Comparison of ENCODE assay signal across 8 mouse cellular contexts in the genomic region with DNA sequence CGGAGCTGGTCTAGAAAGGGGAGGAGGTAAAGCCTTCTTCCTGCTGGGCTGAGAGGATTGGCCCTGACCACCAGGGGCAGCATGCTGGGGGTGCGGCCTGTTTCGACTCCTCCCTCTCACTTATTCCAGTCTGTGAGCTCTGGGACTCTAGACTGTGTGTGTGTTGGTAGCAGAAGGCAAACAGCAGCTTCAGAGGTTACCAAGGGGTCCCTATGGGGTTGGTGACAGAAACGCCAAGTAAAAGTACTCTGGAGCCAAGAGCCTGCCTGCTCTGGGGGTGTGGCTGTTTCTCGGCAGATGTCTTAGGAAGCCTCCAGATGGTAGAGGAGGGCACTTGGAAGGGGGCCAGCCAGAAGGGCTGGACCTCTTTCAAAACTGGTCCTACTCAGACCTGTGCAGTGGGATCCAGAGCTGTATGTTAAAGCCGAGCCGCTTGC. TPM values are rescaled to one million over a fixed set of nuclear protein-coding genes. Genes with fewer than 3 reads are reported as not detected.
DNase-seq lines count a peak whose midpoint lies in the region; ATAC-seq and TF ChIP-seq lines count a peak whose summit lies in the region.

No protein-coding gene starts in this region.

- peak; percentile 68 for TF ChIP-seq CTCF in lung, embryonic 14.5 days (IDR thresholded peaks at IDR 0.05; ENCODE audit: low read depth)
- peak; percentile 19; the same call in 1 of the 2 replicates for TF ChIP-seq CTCF in olfactory bulb, adult 2 months (IDR thresholded peaks at IDR 0.05; ENCODE audit: insufficient read depth, low read depth, low read length)

- no peak overlapping the region for H3K4me2 ChIP-seq in embryonic facial prominence, embryonic 12.5 days (replicated peaks)
- no peak overlapping the region for H3K4me2 ChIP-seq in hindbrain, embryonic 14.5 days (replicated peaks)
- peak overlapping the region; percentile 31 for H3K4me2 ChIP-seq in lung, embryonic 14.5 days

- H3K9ac ChIP-seq in embryonic facial prominence, embryonic 12.5 days = no peak overlapping the region
- H3K9ac ChIP-seq in hindbrain, embryonic 14.5 days = no peak overlapping the region
- no peak overlapping the region for H3K9ac ChIP-seq in lung, embryonic 14.5 days

- no peak for TF ChIP-seq POLR2A in olfactory bulb, adult 2 months (IDR thresholded peaks at IDR 0.05; ENCODE audit: insufficient read depth, low read depth, low read length)

- no peaks in the 10 kb centered on the region for H3K27me3 ChIP-seq in embryonic facial prominence, embryonic 12.5 days
- no peaks in the 10 kb centered on the region for H3K27me3 ChIP-seq in hindbrain, embryonic 14.5 days (ENCODE audit: control insufficient read depth, insufficient read depth, low read length)
- no peaks in the 10 kb centered on the region for H3K27me3 ChIP-seq in lung, embryonic 14.5 days (ENCODE audit: insufficient read depth, low read length)

- intact Hi-C loops in left cerebral cortex, postnatal 25 days (cut with DNase I) = no loop called here

- 45% methylated on average over 7 of the region's 7 CpGs for WGBS in embryonic facial prominence, embryonic 12.5 days
- WGBS in hindbrain, embryonic 14.5 days = 19% methylated on average over 6 of the region's 7 CpGs
- WGBS in lung, embryonic 14.5 days = 29% methylated on average over 7 of the region's 7 CpGs
- WGBS in olfactory bulb, adult 2 months = 33% methylated on average over 7 of the region's 7 CpGs

- H3K9me3 ChIP-seq in embryonic facial prominence, embryonic 12.5 days = no peaks in the 10 kb centered on the region
- H3K9me3 ChIP-seq in hindbrain, embryonic 14.5 days (ENCODE audit: control insufficient read depth, low read length) = no peaks in the 10 kb centered on the region
- no peaks in the 10 kb centered on the region for H3K9me3 ChIP-seq in lung, embryonic 14.5 days (ENCODE audit: low read depth, low read length)

- DNase-seq in cerebellum, adult 11-12 months = peak; percentile 21
- no peak for DNase-seq in cerebellum, adult 8-10 months
- peak; percentile 93 for DNase-seq in ES-CJ7 (ENCODE audit: low read depth, low spot score)
- peak; percentile 71 for DNase-seq in hindbrain, embryonic 14.5 days (ENCODE audit: low spot score)
- peak; percentile 78 for DNase-seq in lung, embryonic 14.5 days
- no peak for DNase-seq in left cerebral cortex, postnatal 25 days (ENCODE audit: low spot score in 2 of 2)

- no peak overlapping the region for H3K4me3 ChIP-seq in embryonic facial prominence, embryonic 12.5 days
- H3K4me3 ChIP-seq in hindbrain, embryonic 14.5 days (replicated peaks; ENCODE audit: low read length) = no peak overlapping the region
- no peak overlapping the region for H3K4me3 ChIP-seq in lung, embryonic 14.5 days (ENCODE audit: low read depth, low read length)
- no peak overlapping the region for H3K4me3 ChIP-seq in olfactory bulb, adult 2 months (ENCODE audit: insufficient read depth, low read depth, low read length)

- peaks cover 3% of the 10 kb centered on the region; the same call in 1 of the 2 replicates for H3K4me1 ChIP-seq in embryonic facial prominence, embryonic 12.5 days
- peaks cover 25% of the 10 kb centered on the region for H3K4me1 ChIP-seq in hindbrain, embryonic 14.5 days (replicated peaks; ENCODE audit: control insufficient read depth, insufficient read depth, low read length)
- no peaks in the 10 kb centered on the region for H3K4me1 ChIP-seq in lung, embryonic 14.5 days (ENCODE audit: insufficient read depth)
- H3K4me1 ChIP-seq in olfactory bulb, adult 2 months (ENCODE audit: control insufficient read depth, insufficient read depth, low read length) = peaks cover 26% of the 10 kb centered on the region

- peak; percentile 71; the same call in 1 of the 2 replicates for ATAC-seq in embryonic facial prominence, embryonic 12.5 days (ENCODE audit: insufficient number of reproducible peaks, insufficient read depth, low FRiP score, low TSS enrichment)
- peak; percentile 84 for ATAC-seq in hindbrain, embryonic 14.5 days (ENCODE audit: low FRiP score)
- peak; percentile 88 for ATAC-seq in lung, embryonic 14.5 days (ENCODE audit: insufficient read depth)

- H3K27ac ChIP-seq in embryonic facial prominence, embryonic 12.5 days = no peak overlapping the region
- no peak overlapping the region for H3K27ac ChIP-seq in hindbrain, embryonic 14.5 days
- no peak overlapping the region for H3K27ac ChIP-seq in lung, embryonic 14.5 days (ENCODE audit: low read depth)
- no peak overlapping the region for H3K27ac ChIP-seq in olfactory bulb, adult 2 months (ENCODE audit: insufficient read depth, low read depth, low read length)

- no peaks in the 10 kb centered on the region for H3K36me3 ChIP-seq in embryonic facial prominence, embryonic 12.5 days
- H3K36me3 ChIP-seq in hindbrain, embryonic 14.5 days (replicated peaks; ENCODE audit: control insufficient read depth, insufficient read depth) = no peaks in the 10 kb centered on the region
- no peaks in the 10 kb centered on the region for H3K36me3 ChIP-seq in lung, embryonic 14.5 days (ENCODE audit: insufficient read depth)

RNA-seq across cellular contexts. Expression of a gene that starts 15.3 kb away (rescaled TPM):
- polyA plus RNA-seq in embryonic facial prominence, embryonic 12.5 days (2016; fragmentation: Nextera tagmentation; extraction: Ambion mirVana) = 2.4 and 3.7 TPM in 2 replicates
- polyA plus RNA-seq in hindbrain, embryonic 14.5 days (2014; fragmentation: Nextera tagmentation; extraction: Ambion mirVana) = 2.2 and 3.6 TPM in 2 replicates
- polyA plus RNA-seq in lung, embryonic 14.5 days (2014; fragmentation: Nextera tagmentation; extraction: Ambion mirVana) = 4.7 and 5.4 TPM in 2 replicates
- not detected in 2 replicates for polyA plus RNA-seq in olfactory bulb, adult 2 months (2012; ENCODE audit: insufficient read depth, insufficient read length, low replicate concordance, missing spikeins)
- total RNA-seq in left cerebral cortex, postnatal 25 days (2021) = 1 to 10 TPM; 4.1 to 4.7 TPM

RNA-seq across cellular contexts. Expression of a gene that starts 48.9 kb away (rescaled TPM):
- polyA plus RNA-seq in embryonic facial prominence, embryonic 12.5 days (2016; fragmentation: Nextera tagmentation; extraction: Ambion mirVana) = 205 and 211 TPM in 2 replicates
- 336 and 364 TPM in 2 replicates for polyA plus RNA-seq in hindbrain, embryonic 14.5 days (2014; fragmentation: Nextera tagmentation; extraction: Ambion mirVana)
- polyA plus RNA-seq in lung, embryonic 14.5 days (2014; fragmentation: Nextera tagmentation; extraction: Ambion mirVana) = 253 and 271 TPM in 2 replicates
- not detected in 2 replicates for polyA plus RNA-seq in olfactory bulb, adult 2 months (2012; ENCODE audit: insufficient read depth, insufficient read length, low replicate concordance, missing spikeins)
- 100 to 1,000 TPM; 101 to 107 TPM for total RNA-seq in left cerebral cortex, postnatal 25 days (2021)

RNA-seq across cellular contexts. Expression of a gene that starts 49.1 kb away (rescaled TPM):
- 27.6 and 28.9 TPM in 2 replicates for polyA plus RNA-seq in embryonic facial prominence, embryonic 12.5 days (2016; fragmentation: Nextera tagmentation; extraction: Ambion mirVana)
- polyA plus RNA-seq in hindbrain, embryonic 14.5 days (2014; fragmentation: Nextera tagmentation; extraction: Ambion mirVana) = 20.0 and 20.9 TPM in 2 replicates
- polyA plus RNA-seq in lung, embryonic 14.5 days (2014; fragmentation: Nextera tagmentation; extraction: Ambion mirVana) = 46.7 and 54.5 TPM in 2 replicates
- polyA plus RNA-seq in olfactory bulb, adult 2 months (2012; ENCODE audit: insufficient read depth, insufficient read length, low replicate concordance, missing spikeins) = not detected in 2 replicates
- 100 to 1,000 TPM; 121 to 148 TPM for total RNA-seq in left cerebral cortex, postnatal 25 days (2021)

Comparison
In these comparisons a context has a peak if more than half of its experiments do, and no peak if none do; other contexts are left out.
1. DNase-seq: peak in cerebellum, adult 11-12 months (single experiment), ES-CJ7 (single experiment), hindbrain, embryonic 14.5 days (single experiment) and lung, embryonic 14.5 days (single experiment); none in cerebellum, adult 8-10 months (single experiment) and left cerebral cortex, postnatal 25 days (0 of 2).
2. Peak in every context shown above with its lines, with median percentiles within 50 percentile points of each other: ATAC-seq.